Mouse (Mus musculus) neural tube, embryonic 15.5 days (tissue): Measurements from ENCODE around the gene Gsk3b. TPM values are rescaled to one million over a fixed set of nuclear protein-coding genes. Genes with fewer than 3 reads are reported as not detected.

Experiments used
- ATAC-seq: fragments of 200-750 bp; cut with Nextera tagmentation; 2 replicates; pipeline ENCODE4 v1.8.0; 2017; ENCODE audit warnings: mild to moderate bottlenecking, moderate TSS enrichment, moderate library complexity; ENCODE audit not compliant: low FRiP score
- H3K27ac ChIP-seq: fragments of 300-500 bp; sonication (generic); replicated peaks from 2 replicates; pipeline ENCODE4 v1.5.1; 2015; ENCODE audit warnings: mild to moderate bottlenecking, inconsistent platforms
- H3K27me3 ChIP-seq: fragments of 300-500 bp; sonication (generic); replicated peaks from 2 replicates; pipeline ENCODE4 v1.6.1; 2015; ENCODE audit warnings: inconsistent platforms
- H3K36me3 ChIP-seq: fragments of 300-500 bp; sonication (generic); 2 replicates; pipeline ENCODE4 v1.6.1; 2015; ENCODE audit warnings: inconsistent platforms
- H3K4me1 ChIP-seq: fragments of 300-500 bp; sonication (generic); 2 replicates; pipeline ENCODE4 v1.6.1; 2015; ENCODE audit warnings: inconsistent platforms
- H3K4me2 ChIP-seq: fragments of 300-500 bp; sonication (generic); 2 replicates; pipeline ENCODE4 v1.6.1; 2015; ENCODE audit warnings: inconsistent platforms, mild to moderate bottlenecking, moderate library complexity
- H3K4me3 ChIP-seq: fragments of 300-500 bp; sonication (generic); replicated peaks from 2 replicates; pipeline ENCODE4 v1.5.1; 2015; ENCODE audit warnings: mild to moderate bottlenecking, inconsistent platforms
- H3K9ac ChIP-seq: fragments of 300-500 bp; sonication (generic); replicated peaks from 2 replicates; pipeline ENCODE4 v1.6.1; 2015; ENCODE audit warnings: mild to moderate bottlenecking, inconsistent platforms
- H3K9me3 ChIP-seq: fragments of 300-500 bp; sonication (generic); replicated peaks from 2 replicates; pipeline ENCODE4 v1.6.1; 2016; ENCODE audit warnings: inconsistent platforms
- WGBS: fragments of 180-500 bp; shearing (Covaris S2); methylation state at CpG from one replicate; pipeline ENCODE4 v1.1.7; 2015; ENCODE audit warnings: mixed read lengths; 5-methylcytosine and 5-hydroxymethylcytosine counted together
- polyA plus RNA-seq: library from polyadenylated mRNA; unstranded; fragments of >200 nt; fragmentation: Nextera tagmentation; extraction: Ambion mirVana; gene quantifications from 2 replicates; pipeline ENCODE4 v1.2.1, GENCODE M21; 2015

The Gsk3b gene
- polyA plus RNA-seq, 1 experiment from 2014 or later, result 145 TPM

DNA sequence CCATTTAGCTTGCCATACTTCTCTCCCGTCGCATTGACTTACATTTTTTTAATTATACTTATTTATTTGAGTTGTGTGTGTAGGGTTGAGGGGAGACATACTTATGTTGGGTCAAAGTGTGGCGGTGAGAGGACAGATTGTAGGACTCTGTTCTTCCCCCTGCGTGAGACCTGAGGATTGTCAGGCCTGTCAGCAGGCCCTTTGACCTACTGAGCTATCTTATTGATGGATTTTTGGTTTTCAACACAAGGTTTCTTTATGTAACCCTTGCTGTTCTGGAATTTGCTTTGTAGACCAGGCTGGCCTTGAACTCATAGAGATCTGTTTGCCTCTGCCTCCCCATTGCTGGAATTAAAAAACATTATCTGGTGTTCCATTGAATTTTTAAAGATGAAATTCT is 56.1 kb downstream of the Gsk3b start:
- Histone ChIP-seq H3K36me3 (no peaks in the 10 kb centered on the region), H3K4me2 (no peak overlapping the region), H3K9me3 (no peaks in the 10 kb centered on the region), H3K27me3 (no peaks in the 10 kb centered on the region), H3K4me3 (no peak overlapping the region), H3K4me1 (peaks cover 4% of the 10 kb centered on the region; the same call in 1 of the 2 replicates), H3K9ac (no peak overlapping the region), H3K27ac (no peak overlapping the region)
- 90% methylated on average over 4 of the region's 4 CpGs for WGBS
- ATAC-seq, result no peak

DNA sequence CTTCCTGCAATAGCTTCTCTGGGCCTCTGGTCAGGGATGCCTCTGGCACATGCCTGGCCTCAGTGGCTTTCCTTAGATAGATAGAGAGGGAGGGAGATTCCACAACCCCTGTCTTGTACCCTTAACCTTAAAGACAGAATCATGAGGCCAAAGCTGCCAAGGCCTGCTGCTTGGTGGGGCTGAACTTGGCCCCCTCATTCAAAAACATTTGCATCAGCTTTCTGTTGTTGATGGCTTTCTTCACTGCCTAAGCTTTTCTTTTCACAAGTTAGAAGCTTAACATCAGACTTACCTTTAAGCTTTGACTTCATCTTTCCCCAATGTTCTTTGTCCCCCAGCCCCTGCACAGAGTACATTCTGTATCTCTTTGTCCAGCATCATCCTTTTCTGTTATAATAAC is 61.8 kb downstream of the Gsk3b start:
- Histone ChIP-seq H3K9me3 (no peaks in the 10 kb centered on the region), H3K27ac (no peak overlapping the region), H3K4me2 (no peak overlapping the region), H3K4me1 (no peaks in the 10 kb centered on the region), H3K4me3 (no peak overlapping the region), H3K9ac (no peak overlapping the region), H3K27me3 (no peaks in the 10 kb centered on the region), H3K36me3 (no peaks in the 10 kb centered on the region)
- no peak for ATAC-seq

DNA sequence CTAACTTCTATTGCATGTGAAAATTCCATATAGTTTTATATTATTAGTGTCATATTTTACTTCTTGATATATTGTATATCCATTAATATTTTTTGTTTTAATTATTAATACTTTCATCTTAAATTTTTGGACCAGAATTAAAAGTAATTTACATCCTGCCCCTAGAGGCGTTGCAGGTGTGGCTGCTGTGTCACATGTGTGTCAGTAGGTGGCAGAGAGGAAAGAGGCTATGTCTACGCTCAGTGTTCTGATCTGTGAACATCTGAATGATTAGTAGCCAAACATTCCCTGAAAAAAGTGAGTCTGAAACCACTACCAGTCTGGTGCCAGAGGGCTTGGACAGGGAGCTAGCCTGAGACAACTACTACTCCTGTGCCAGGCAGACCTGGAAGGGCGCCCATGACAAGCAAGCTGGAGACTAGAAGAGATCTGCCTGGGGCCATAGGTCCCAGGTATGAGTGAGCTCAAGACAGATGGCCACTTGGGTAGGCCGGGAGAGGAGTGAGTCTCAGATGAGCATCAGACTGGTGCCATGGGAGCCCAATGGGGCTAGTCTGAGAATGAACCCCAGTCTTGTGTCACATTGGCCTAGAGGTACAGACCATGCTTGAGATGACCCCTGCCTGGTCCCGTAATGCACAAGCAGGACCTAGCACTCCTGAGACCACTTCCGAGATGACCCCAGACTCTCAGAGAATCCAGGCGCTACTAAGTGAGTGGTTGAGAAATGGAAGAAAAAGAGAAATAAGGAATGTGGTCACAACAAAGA is 69.2 kb downstream of the Gsk3b start:
- Histone ChIP-seq H3K27ac (no peak overlapping the region), H3K4me2 (no peak overlapping the region), H3K4me3 (no peak overlapping the region), H3K9me3 (no peaks in the 10 kb centered on the region), H3K27me3 (no peaks in the 10 kb centered on the region), H3K36me3 (no peaks in the 10 kb centered on the region), H3K9ac (no peak overlapping the region), H3K4me1 (peaks cover 19% of the 10 kb centered on the region)
- 0 out of 2 replicates have a peak, but pooled peaks have one; percentile 4 for ATAC-seq
- 90% methylated on average over 7 of the region's 7 CpGs for WGBS

DNA sequence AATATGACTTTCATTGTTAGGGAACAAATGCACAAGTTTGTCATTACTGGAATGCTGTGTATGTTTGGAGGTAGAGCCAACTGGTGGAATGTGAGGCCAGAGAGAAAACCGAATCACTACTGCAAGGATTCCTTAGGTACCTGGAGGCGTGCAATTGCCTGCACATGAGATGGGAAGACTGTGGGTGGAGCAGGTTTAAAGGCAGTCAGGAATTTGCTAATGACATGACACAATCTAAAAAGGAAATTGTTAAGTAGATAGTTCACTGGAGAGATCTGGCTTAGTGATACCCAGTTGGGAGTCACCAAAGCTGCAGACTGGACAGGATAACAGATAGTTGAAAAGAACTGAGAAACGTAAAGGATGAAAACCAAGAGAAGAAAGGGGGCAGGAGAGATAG is 73.2 kb downstream of the Gsk3b start:
- no peaks in the 10 kb centered on the region for H3K36me3 ChIP-seq
- WGBS, result 89% methylated on average over 3 of the region's 3 CpGs
- no peak overlapping the region for H3K9ac ChIP-seq
- ATAC-seq, result no peak
- H3K4me3 ChIP-seq, result no peak overlapping the region
- H3K4me2 ChIP-seq, result no peak overlapping the region
- 0 out of 2 replicates have a peak overlapping the region, but pooled peaks have one; percentile 5 for H3K27ac ChIP-seq
- peaks cover 19% of the 10 kb centered on the region for H3K4me1 ChIP-seq
- no peaks in the 10 kb centered on the region for H3K27me3 ChIP-seq
- no peaks in the 10 kb centered on the region for H3K9me3 ChIP-seq

DNA sequence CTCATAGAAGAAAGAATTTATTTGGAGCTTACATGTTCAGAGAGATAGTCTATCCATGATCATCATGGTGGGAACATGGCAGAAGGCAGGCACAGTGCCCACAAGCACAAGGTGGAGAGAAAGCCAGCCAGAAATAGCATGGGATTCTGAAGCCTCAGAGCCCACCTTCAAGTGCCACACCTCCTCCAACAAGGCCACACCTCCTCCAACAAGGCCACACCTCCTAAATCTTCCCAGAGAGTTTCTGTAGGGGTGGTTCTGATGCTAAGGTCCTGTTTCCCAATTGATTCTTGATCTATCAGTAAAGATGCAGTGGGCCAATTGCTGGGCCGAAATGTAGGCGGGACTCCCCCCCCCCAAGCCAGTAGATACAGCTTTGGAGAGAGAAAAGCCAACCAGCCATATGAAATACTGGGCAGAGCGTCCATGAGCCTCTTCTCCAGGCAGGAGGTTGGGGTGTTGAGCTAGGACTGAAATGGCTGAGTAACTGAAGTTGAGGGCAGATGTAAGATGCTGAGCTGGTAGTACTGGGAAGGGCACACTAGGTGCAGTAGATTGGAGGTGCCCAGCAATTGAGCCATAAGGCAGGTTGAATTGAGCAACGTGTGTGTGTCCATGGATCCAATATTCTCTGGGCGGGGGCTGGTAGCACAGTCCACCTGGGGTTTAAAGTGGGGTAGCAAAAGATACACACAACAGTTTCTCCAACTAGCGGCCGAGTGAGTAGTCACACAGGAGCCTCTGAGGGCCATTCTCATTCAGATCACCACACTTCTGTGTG is 76.2 kb downstream of the Gsk3b start:
- Histone ChIP-seq H3K4me2 (no peak overlapping the region), H3K36me3 (no peaks in the 10 kb centered on the region), H3K27me3 (no peaks in the 10 kb centered on the region), H3K27ac (no peak overlapping the region), H3K9ac (no peak overlapping the region), H3K4me3 (no peak overlapping the region), H3K4me1 (0 out of 2 replicates have a peak, but pooled peaks cover 4% of the 10 kb centered on the region), H3K9me3 (no peaks in the 10 kb centered on the region)
- 93% methylated on average over 7 of the region's 7 CpGs for WGBS
- no peak; the same call in 1 of the 2 replicates for ATAC-seq

DNA sequence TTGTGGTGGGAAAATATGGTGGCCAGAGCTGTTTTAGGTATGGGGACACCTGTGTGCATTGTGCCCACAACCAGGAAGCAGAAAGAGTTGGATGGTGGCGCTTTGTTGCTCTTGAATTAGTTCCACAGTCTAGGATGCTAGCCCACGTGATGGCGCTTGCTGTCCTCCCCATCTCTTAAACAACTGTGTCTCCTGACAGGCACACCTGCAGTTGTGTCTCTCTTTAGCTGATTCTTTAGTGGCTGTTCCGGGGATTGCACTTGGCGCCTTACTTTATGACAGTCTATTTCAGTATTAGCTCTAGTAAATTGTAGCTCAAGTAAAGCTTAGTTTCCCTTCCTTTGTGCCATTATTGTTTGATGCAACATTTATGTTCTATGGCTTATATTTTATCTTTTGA is 80.2 kb downstream of the Gsk3b start:
- Histone ChIP-seq H3K4me1 (no peaks in the 10 kb centered on the region), H3K9ac (no peak overlapping the region), H3K9me3 (no peaks in the 10 kb centered on the region), H3K27me3 (no peaks in the 10 kb centered on the region), H3K36me3 (peaks cover 10% of the 10 kb centered on the region; the same call in 1 of the 2 replicates), H3K4me3 (no peak overlapping the region), H3K27ac (no peak overlapping the region), H3K4me2 (no peak overlapping the region)
- 82% methylated on average over 5 of the region's 5 CpGs for WGBS
- ATAC-seq, result 0 out of 2 replicates have a peak, but pooled peaks have one; percentile 26

DNA sequence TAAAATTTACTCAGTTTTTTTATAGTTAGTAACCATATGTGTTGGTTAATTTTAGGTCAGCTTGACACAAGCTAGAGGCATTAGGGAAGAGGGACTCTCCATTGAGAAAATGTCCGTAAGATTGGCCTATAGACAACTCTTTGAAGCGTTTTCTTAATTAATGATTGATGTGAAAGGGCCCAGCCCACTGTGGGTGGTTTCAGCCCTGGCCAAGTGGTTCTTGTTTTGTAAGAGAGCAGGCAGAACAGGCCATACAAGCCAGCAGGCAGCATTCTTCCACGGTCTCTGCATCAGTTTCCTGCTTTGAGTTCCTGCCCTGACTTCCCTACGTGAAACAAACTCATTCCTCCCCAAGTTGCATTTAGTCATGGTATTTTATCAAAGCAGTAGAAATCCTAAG is 90.3 kb downstream of the Gsk3b start:
- no peak for ATAC-seq
- H3K4me1 ChIP-seq, result peaks cover 6% of the 10 kb centered on the region
- H3K27ac ChIP-seq, result no peak overlapping the region
- no peaks in the 10 kb centered on the region; the same call in 1 of the 2 replicates for H3K36me3 ChIP-seq
- H3K9me3 ChIP-seq, result no peaks in the 10 kb centered on the region
- H3K4me3 ChIP-seq, result no peak overlapping the region
- no peak overlapping the region for H3K9ac ChIP-seq
- H3K27me3 ChIP-seq, result no peaks in the 10 kb centered on the region
- WGBS, result 78% methylated on average over 4 of the region's 4 CpGs
- no peak overlapping the region for H3K4me2 ChIP-seq

DNA sequence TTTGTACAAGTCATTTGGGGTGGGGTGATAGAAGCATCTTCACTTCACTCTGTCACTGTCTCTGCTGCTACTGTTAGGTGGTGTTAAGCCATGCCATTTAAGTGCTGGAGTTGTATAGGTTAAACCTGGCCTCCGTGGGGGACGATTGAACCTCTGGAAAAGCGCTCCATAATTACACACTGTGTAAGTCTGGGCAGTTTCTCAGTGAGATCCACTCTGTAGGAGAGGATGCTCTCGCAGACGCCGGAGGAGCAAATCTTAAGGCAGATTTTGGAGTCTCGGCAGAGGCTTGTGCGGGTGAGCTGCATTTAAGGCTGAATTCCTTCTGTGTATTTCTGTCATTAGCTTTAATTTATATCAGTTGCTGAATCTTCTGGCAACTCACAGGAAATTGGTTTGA is 92.6 kb downstream of the Gsk3b start:
- H3K27ac ChIP-seq, result no peak overlapping the region
- peak; percentile 26; the same call in 1 of the 2 replicates for ATAC-seq
- H3K9ac ChIP-seq, result no peak overlapping the region
- H3K9me3 ChIP-seq, result no peaks in the 10 kb centered on the region
- H3K27me3 ChIP-seq, result no peaks in the 10 kb centered on the region
- no peak overlapping the region for H3K4me3 ChIP-seq
- H3K36me3 ChIP-seq, result peaks cover 3% of the 10 kb centered on the region
- no peak overlapping the region for H3K4me2 ChIP-seq
- H3K4me1 ChIP-seq, result peaks cover 6% of the 10 kb centered on the region
- 73% methylated on average over 8 of the region's 8 CpGs for WGBS

DNA sequence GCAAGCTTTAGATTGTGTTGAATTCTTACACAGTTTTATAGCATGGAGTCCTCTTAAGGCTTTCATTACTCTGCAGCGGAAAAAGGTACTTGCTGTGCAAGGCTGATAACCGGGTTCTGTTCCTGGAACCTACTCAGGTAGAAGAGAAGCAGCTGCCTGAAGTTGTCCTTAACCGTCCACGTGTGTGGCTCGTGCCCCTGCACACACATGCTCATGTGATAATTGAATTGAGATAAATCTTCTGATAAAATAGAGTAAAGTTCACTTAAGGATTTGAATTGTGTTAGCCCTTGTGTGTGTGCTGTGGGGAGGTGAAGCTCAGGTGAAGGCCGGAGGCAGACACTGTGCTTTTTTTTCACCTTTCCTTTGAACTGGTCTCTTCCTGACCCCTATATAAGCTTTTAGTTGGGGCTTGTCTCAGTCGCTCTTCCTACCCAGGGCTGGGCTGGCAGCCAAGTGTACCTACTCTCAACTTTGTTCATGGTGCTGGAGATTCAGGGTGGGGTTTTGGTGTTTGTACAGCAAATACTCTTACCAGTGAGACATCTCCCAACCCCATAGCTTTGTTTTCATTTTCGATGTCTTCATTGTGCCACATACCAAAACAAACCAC is 96.0 kb downstream of the Gsk3b start:
- WGBS, result 85% methylated on average over 8 of the region's 8 CpGs
- no peak overlapping the region for H3K27ac ChIP-seq
- H3K4me2 ChIP-seq, result no peak overlapping the region
- no peaks in the 10 kb centered on the region for H3K27me3 ChIP-seq
- no peak overlapping the region for H3K9ac ChIP-seq
- no peak for ATAC-seq
- peaks cover 6% of the 10 kb centered on the region for H3K4me1 ChIP-seq
- no peak overlapping the region for H3K4me3 ChIP-seq
- H3K36me3 ChIP-seq, result peaks cover 5% of the 10 kb centered on the region; the same call in 1 of the 2 replicates
- no peaks in the 10 kb centered on the region for H3K9me3 ChIP-seq

DNA sequence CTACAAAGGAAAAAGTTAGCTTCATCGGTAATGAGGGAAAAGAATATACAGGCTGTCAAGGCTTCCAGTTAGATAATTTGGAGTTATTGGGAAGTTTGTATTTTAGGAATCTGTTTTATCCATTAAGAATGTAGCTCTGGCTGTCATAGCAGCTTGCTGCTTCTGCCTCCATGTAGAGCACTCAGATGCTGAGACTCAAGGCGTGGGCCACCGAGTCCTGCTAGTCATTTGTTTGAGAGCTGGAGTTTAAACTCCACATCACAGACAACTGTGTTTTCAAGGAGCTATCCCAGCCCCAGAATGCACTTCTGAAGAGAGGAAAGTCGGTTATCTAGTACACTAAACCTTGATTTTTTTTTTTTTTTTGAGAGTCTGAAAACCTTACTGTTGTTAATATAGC is 101.2 kb downstream of the Gsk3b start:
- Histone ChIP-seq H3K9me3 (no peaks in the 10 kb centered on the region), H3K9ac (no peak overlapping the region), H3K4me1 (no peaks in the 10 kb centered on the region), H3K27ac (no peak overlapping the region), H3K4me2 (no peak overlapping the region), H3K27me3 (no peaks in the 10 kb centered on the region), H3K36me3 (peaks cover 26% of the 10 kb centered on the region), H3K4me3 (no peak overlapping the region)
- 93% methylated on average over 4 of the region's 4 CpGs for WGBS
- ATAC-seq, result no peak

DNA sequence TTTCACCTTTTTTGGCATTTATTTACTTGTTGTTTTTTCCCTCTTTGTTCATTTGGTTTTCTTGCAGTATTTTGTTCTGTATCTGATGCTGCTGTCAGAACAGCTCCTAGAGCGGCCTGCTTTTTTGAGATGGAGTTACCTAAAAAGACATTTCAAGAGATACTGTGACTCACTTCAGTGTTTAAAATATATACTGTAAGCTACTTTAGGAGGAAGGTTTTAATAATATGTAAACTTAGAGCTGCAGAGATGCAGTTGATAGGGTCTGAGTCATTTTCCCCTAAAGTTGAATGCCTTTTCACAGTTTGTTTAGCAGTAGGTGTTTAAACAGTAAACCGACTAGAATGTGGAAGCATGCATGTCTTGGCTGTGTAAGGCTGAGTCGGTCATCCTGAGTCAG is 101.7 kb downstream of the Gsk3b start:
- peaks cover 31% of the 10 kb centered on the region for H3K36me3 ChIP-seq
- WGBS, result 92% methylated on average over 3 of the region's 3 CpGs

More for the DNA sequence above, 101.7 kb downstream of the Gsk3b start:
- H3K9ac ChIP-seq, result no peak overlapping the region
- no peak overlapping the region for H3K4me3 ChIP-seq
- no peaks in the 10 kb centered on the region for H3K27me3 ChIP-seq
- H3K9me3 ChIP-seq, result no peaks in the 10 kb centered on the region
- ATAC-seq, result no peak
- H3K4me1 ChIP-seq, result no peaks in the 10 kb centered on the region
- no peak overlapping the region for H3K4me2 ChIP-seq
- no peak overlapping the region for H3K27ac ChIP-seq
